Mouse (Mus musculus) CH12.LX (cell line): ENCODE measurements around the gene Rtca.
A peak's percentile ranks its signal among the peaks of the same experiment; 100 is the strongest.

Source experiments
- CHD1 ChIP-seq: IDR thresholded peaks from 2 replicates; pipeline ENCODE4 v1.6.1; 2012; ENCODE audit warnings: low read depth, low read length, improper control_type of control experiment, inconsistent platforms
- CHD2 ChIP-seq: IDR thresholded peaks from 2 replicates; pipeline ENCODE4 v1.6.1; 2011; ENCODE audit warnings: low read length, improper control_type of control experiment
- CTCF ChIP-seq, 2 experiments: IDR thresholded peaks in 1 of 2; conservative IDR thresholded peaks in 1 of 2; 2 replicates each; pipeline ENCODE4 v1.5.1; 2011 to 2012; ENCODE audit warnings: low read depth in 2 of 2, low read length in 2 of 2, improper control_type of control experiment in 1 of 2, inconsistent platforms in 1 of 2, mild to moderate bottlenecking in 1 of 2, moderate library complexity in 1 of 2
- EP300 ChIP-seq: IDR thresholded peaks from 2 replicates; pipeline ENCODE4 v1.6.1; 2011; ENCODE audit warnings: low read length, improper control_type of control experiment
- GABPA ChIP-seq: IDR thresholded peaks from 2 replicates; pipeline ENCODE4 v1.6.1; 2012; ENCODE audit warnings: low read depth, low read length, improper control_type of control experiment, inconsistent platforms; ENCODE audit not compliant: insufficient replicate concordance
- HCFC1 ChIP-seq: IDR thresholded peaks from 2 replicates; pipeline ENCODE4 v1.6.1; 2012; ENCODE audit warnings: low read depth, mild to moderate bottlenecking, inconsistent platforms, low read length, improper control_type of control experiment
- MAFK ChIP-seq: IDR thresholded peaks from 2 replicates; pipeline ENCODE4 v1.6.1; 2011; ENCODE audit warnings: low read length, improper control_type of control experiment; ENCODE audit not compliant: insufficient replicate concordance
- MAX ChIP-seq: IDR thresholded peaks from 2 replicates; pipeline ENCODE4 v1.6.1; 2011; ENCODE audit warnings: low read length, improper control_type of control experiment
- MEF2A ChIP-seq: IDR thresholded peaks from 2 replicates; pipeline ENCODE4 v1.6.1; 2014; ENCODE audit warnings: low read depth, mild to moderate bottlenecking, inconsistent platforms, low read length, improper control_type of control experiment, borderline replicate concordance
- POLR2A ChIP-seq: IDR thresholded peaks from 2 replicates; pipeline ENCODE4 v1.6.1; 2011; ENCODE audit warnings: low read depth, mild to moderate bottlenecking, improper control_type of control experiment, low read length
- RAD21 ChIP-seq: IDR thresholded peaks from 2 replicates; pipeline ENCODE4 v1.6.1; 2011; ENCODE audit warnings: low read depth, mild to moderate bottlenecking, low read length, improper control_type of control experiment, moderate library complexity
- ZMIZ1 ChIP-seq: IDR thresholded peaks from 2 replicates; pipeline ENCODE4 v1.6.1; 2012; ENCODE audit warnings: low read depth, mild to moderate bottlenecking, inconsistent platforms, low read length, improper control_type of control experiment
- ZNF384 ChIP-seq: IDR thresholded peaks from 2 replicates; pipeline ENCODE4 v1.6.1; 2012; ENCODE audit warnings: low read depth, low read length, improper control_type of control experiment, inconsistent platforms

GRCm38 (mm10) chr3:116512904-116513716 lies 5.1 kb upstream of the Rtca start, which contains the start of gene Dbt:
- peak; percentile 42; the same call in 1 of the 2 replicates for TF ChIP-seq CHD2
- no peak for TF ChIP-seq CHD1
- peak; percentile 92 for TF ChIP-seq POLR2A
- no peak for TF ChIP-seq EP300
- no peak for TF ChIP-seq GABPA
- no peak for TF ChIP-seq CTCF (conservative IDR thresholded peaks at IDR 0.05 in 1 of 2, IDR thresholded peaks at IDR 0.05 in 1 of 2; ENCODE audit: low read depth in 2 of 2, low read length in 2 of 2)
- no peak for TF ChIP-seq MAFK
- TF ChIP-seq ZNF384 = no peak
- peak; percentile 35; the same call in 1 of the 2 replicates for TF ChIP-seq MEF2A
- peak; percentile 63 for TF ChIP-seq HCFC1
- 0 out of 2 replicates have a peak, but pooled peaks have one; percentile 30 for TF ChIP-seq ZMIZ1
- peak; percentile 68; the same call in 1 of the 2 replicates for TF ChIP-seq MAX
- TF ChIP-seq RAD21 = no peak
